Mouse (Mus musculus) C2C12 (cell line): ENCODE data around the gene Nudcd3.

Experiments
- CEBPB ChIP-seq: IDR thresholded peaks from one replicate; pipeline ENCODE4 v1.6.1; 2011; ENCODE audit warnings: low read depth, mild to moderate bottlenecking, control low read depth, moderate library complexity
- CTCF ChIP-seq: IDR thresholded peaks from one replicate; pipeline ENCODE4 v1.5.1; 2011; ENCODE audit not compliant: control insufficient read depth, insufficient read depth, insufficient read length
- MAX ChIP-seq: IDR thresholded peaks from one replicate; pipeline ENCODE4 v1.6.1; 2011; ENCODE audit warnings: mild to moderate bottlenecking, control low read depth
- USF1 ChIP-seq: IDR thresholded peaks from one replicate; pipeline ENCODE4 v1.6.1; 2011; ENCODE audit warnings: low read depth, mild to moderate bottlenecking, control low read depth, moderate library complexity

- TF ChIP-seq CTCF (no peak), MAX (no peak), USF1 (no peak), CEBPB (no peak)
Measured at GRCm38 (mm10) chr11:6117956-6118355, 82.3 kb downstream of the Nudcd3 start.
